Mouse (Mus musculus) kidney, adult 9 months (tissue): ENCODE measurements at regions not wholly inside any gene's neighbourhood (a gene's known extent, or its start where the extent isn't known, plus 50 kb on each side); places are given as distances from the start of the nearest gene placed in this dataset.

Source experiments
- DNase-seq: peaks from one replicate; pipeline ENCODE4 v3.0.0; 2022

DNA sequence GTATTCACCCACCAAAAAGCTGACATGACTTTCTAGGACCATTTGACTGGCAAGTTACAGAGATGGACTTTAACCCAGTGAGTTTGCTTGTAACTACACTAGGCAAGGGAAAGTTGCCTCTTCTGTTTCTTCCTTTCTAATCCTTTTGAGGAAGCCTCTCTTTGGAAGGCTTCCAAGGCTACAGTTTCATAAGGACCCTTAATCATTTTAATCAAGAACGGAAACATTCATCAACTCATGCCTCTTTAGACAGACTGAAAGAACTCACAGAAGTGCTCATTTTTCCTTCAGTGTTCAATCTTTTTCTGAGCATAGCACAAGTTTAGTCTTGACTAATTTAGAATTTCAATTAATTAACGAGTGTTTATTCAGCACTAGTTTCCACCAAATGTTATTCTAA, 84.2 kb downstream of the Ddx1 start:
- peak; percentile 87 for DNase-seq

DNA sequence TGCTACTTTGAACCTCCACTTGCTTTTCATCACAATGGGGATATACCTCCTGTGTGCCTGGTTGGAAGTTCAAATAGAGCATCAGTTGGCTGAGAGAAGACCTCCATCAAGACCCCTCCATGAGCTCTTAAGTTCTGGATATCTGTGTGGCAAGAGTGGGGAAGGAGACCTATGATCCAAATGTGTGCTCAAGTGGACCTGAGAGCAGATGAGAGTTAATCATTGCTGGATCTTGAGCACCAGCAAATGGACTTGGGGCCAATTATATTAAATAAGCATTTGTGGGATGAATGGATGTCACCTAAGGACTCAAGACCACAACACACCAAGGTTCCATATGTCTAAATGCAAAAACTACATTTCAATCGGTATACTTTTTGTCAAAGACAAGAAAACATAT, 88.0 kb downstream of the Ddx1 start:
- peak; percentile 76 for DNase-seq

DNA sequence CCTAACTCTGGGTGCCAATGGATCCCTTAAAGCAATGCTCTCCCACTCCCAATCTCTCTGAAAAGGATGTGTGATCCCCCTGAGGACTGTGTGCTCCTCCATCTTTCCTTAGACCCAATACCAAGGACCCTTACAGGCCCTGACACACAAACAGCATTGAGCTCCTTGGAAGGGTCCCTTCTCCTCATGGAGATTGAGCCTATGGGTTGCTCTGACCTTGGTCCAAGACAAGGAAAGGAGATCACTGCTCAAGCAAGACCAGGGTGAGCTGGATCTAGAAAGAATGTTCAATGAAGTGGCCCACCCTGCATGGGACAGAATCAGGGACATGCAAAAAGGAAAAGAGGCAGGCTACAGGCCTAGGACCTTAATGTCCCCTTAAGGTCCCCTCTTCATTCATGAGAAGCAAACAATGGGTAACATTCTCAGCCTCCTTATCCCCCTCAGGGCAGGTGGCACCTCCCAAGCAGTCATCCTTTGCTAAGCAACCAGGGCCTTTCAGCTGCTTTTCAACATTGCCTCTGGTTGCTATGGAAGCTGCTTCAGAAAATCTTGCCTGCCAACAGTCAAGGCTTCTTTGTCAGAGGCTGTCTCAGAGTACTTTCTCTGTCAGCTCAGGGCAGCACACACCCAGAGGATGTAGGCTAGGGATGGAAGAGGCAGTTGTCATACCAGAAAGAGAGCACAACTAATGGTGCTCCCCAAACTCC, 89.5 kb downstream of the Ddx1 start:
- no peak for DNase-seq

DNA sequence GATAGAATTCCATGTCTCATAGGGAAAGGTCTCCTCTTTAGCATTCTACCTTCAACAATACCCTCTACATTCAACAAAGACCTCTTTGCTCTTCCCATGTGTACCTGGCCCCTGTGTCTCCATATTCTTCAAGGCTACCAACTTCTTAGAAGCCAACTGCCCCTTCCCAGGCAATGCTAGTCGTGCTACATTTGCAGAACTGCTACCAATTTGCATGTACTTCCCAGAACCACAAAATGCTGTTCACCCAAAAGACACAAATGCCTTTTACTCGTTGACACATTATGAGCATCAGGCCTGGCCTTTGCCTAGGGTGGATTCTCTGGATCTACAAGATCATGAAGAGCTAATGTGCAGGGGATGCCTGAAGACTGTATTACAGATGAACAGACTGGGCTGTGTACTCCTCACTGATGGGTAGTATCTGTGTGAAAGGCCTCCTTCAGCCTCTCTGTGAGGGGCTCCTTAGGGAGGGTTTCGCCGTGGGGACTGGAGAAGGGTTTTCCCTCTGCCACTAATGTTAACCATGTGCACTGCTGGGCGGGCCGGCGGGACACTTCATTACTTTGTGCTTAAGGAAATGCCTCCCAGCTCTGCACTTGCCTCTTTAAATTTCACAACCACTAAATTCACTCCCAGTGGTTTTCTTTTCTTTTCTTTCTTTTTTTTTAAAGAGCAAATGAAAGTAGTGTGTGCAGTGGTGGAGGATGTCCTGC, 91.2 kb downstream of the Ddx1 start:
- DNase-seq, result no peak

DNA sequence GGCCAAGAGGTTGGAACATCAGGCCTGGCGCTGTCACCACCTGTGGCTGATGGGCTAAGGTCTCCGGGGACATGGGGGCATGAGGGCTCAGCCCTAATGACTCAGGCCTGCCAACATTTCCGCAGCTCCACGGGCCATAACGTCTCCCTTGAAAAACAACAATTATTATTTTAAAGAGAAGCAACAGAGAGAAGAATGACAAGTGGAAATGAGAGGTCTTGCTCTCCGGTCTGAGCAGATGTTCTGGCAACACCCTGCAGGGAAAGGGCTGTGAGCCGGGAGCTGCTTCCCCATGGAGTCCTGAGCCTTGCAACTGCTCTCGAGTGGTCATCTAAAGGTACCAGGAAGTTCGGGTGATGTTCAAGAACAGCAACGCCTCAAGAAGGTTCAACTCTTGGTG, 91.9 kb downstream of the Ddx1 start:
- no peak for DNase-seq

DNA sequence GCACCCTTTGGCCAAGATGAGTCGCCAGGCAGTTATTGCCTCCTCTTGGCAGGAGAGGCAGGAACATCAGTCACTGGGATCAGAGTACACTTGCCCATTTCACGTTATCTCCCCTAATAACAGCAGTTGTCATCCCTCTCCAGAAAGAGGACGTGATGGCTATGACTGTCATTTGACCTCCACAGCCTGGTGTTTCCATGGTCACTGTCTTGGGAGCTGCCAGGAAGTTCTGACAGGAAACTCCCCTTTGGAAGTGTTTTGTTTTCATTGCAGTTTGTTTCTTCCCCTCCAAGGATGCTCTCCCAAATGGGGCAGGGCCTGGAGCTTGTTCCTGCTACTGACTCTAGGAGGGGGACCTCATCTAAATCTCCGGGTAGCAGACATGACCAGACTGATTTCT, 98.3 kb downstream of the Ddx1 start:
- DNase-seq, result peak; percentile 44

DNA sequence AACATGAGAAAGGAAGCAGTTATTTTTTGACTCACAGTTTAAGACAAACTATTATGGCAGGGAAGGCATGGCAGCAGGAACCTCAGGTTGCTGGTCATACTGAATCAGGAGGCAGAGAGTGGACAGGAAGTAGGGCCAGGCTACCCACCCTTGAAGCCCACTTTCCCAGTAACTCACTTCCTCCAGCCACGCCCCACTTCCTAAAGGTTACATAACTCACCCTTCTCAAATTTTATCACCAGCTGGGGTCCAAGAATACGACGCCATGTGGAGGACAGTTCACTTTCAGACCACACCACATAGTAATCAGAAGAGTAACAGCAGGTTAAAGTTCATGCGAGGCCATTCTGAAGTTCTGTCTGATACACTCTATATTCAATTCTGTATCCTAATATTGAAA, 101.8 kb downstream of the Ddx1 start:
- DNase-seq, result no peak

DNA sequence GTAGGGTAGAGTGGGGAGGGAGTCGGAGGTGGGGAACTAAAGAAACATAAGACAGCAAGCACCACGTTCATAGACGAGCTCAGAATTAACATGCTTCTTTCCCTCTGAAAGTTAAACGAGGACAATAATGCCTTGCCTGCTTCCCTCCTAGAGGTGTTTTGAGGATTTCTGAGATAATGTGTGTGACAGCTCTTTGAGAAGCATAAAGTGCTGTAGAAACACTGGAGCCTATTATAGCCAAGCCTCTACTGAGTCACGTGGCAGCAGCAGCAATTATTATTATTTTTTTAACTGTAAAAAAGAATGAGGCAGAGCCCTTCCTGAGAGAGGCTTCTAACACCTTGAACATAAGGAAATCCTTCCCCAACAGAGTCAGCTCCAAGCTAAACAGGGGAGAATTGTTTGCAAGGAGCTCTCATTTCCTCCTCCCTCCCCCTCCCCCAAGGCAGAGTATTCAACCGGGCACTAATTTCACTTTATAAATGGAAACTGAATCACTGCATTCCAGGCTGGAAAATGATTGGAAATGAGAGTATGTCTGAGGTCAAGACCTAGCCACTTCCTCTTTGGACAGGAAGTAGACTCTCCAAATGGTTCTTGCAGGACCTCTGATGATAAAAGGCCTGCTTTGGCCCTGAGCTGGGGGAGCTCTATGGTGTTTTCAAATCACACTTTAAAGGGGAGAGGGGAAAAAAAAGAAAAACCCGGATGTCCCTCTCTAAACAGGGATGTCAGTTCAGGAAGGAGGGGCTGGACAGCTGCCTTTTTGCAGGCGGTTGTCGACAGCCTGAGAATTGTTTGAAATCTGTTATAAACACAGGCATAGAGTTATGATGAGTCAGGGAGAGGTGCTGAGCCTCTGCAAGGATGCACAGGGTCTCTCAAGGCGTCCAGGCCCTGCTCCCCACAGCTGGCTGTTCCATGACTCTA, 103.6 kb downstream of the Ddx1 start:
- DNase-seq, result peak; percentile 83

DNA sequence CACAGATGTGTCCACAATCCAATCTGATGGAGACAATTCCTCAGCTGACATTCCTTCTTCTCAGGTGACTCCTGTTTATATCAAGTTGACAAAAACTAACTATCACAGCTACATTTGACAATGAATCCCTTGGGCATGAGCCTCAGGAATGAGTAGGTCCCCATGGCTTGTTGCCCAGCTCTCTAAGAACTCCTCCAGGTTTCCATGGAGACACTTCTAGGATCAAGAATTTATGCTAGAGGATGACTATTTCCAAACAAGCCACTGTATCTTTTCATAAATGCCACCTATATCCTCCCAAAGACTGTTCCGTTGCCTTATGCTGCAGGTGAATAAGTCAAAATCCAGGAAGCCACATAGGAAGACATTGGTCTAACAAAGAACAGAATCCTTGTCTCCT, 104.3 kb downstream of the Ddx1 start:
- DNase-seq, result no peak

DNA sequence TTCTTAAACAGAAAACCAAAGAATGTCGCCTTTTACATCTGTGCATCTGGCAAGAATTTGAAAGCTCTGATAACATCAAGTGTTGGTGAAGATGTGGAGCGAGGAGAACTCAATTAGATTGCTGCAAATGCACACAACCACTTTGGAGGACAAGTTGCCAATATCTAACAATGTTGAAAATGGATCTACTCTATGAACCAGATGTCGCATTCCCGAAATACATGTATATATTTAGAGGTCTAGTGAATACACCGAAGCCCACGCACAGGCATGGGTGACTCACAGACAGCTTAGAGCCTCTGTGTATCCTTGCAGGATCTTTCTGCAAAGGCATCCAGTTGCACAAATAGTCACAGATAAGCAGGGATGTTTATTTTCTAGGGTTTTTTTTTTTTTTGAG, 108.4 kb downstream of the Ddx1 start:
- no peak for DNase-seq

DNA sequence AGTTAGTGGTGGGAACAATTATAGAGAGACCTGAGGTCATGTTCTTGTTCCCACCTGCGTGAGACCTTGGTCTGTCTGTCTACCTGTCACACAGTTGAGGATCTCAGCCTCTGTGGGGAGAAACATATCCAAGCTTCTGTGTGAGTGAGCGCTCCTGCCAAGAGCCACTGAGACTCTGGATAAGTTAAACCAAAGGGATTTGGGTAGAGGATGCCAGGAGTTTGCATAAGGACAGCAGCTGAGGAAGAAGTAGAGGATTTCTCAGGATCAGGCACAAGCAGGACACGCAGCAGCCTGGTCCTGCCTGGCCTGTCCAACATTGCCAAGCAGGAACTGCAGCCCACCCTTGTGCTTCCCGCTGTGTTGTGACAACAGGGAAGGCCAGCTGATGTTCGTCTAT, 109.8 kb downstream of the Ddx1 start:
- no peak for DNase-seq

DNA sequence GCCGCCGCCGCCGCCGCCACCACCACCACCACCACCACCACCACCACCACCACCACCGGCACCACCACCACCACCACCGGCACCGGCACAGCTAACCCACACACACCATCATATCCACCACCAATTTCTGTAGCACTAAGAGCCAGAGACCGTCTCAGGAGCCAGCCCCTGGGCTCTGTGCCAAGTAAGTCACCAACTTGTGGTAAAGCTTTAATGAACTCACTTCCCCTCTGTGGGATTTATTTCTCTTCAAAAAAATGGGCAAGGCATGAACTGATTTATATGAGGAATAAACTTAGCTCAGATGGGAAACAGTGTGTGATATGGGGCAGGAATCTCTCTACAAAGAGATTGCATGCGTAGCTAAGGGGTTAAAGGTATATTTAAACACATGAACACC, 114.8 kb downstream of the Ddx1 start:
- DNase-seq, result no peak

DNA sequence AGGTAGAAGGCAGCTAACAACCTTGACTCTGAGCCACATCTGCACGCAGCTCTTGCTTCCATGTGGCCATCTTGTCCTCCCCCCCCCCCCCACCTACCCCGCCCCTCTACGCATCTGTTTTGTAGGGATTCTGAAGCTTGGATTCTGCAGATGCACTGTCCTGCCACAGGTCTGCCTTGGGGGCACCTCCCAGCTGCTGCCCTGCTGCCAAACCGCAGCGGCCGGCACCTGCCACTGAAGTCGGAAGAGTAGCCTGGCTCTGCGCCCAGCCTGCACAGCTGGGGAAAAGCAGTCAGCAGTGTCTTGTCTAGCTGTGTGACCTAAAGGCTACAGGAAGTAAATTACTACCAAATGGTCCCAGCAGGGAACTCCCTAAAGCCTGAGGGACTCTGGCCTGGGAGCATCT, 119.3 kb downstream of the Ddx1 start:
- DNase-seq, result peak; percentile 65

DNA sequence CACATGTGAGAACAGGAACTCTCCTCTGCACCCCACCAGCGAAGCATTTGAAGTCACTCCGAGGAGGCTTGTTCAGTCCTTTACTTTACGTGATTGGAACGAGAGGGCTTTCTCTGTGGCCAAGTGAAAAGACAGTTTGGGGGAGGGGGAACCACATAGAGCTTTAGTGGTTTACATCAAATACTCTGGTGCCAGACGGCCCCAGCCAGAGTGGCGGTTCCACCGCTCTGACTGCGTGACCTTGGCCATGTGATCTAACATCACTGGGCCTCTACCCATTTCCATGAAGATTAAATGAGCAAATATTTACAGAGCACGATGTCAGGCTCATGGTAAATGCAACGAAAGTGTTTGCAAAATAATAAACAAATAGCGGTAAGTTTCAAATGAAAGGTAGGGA, 121.6 kb downstream of the Ddx1 start:
- DNase-seq, result no peak

DNA sequence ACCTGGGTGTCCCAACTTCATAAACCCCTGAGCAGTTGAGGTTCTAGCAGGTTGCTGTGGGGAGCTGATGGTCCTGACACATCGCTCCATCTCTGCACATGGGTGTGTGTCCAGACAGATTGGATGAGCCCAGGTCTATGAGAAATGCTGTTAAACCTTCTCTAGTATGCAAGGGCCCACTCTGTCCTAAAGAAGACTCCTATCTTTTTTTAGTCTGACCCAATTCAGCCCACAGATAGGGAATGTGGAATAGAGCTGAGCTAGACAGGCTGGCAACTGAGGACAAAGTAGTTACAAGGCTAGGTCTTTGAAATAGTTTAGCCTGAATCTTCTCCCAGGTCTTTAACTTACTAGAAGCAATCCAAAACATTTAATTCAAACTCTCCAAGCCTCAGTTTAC, 124.0 kb downstream of the Ddx1 start:
- DNase-seq, result no peak

DNA sequence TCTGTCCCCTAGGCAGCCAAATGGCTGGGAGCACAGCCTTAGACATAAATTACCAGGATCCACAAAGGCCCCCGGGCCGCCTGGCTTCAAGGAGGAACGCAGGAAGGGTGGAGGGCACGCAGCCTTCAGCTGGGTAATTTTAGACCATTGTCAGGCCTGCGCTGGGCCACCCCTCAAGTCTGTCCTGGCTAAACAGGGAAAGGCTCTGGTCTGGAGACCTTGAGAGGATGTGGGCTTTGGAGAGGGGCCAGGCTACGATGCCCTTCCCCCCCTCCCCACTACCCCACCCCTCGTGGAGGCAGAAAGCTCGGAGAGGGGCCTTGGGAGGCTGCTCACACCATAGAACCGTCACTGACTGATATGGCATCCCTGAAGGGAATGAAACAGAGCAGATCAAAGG, 126.7 kb downstream of the Ddx1 start:
- peak; percentile 34 for DNase-seq

DNA sequence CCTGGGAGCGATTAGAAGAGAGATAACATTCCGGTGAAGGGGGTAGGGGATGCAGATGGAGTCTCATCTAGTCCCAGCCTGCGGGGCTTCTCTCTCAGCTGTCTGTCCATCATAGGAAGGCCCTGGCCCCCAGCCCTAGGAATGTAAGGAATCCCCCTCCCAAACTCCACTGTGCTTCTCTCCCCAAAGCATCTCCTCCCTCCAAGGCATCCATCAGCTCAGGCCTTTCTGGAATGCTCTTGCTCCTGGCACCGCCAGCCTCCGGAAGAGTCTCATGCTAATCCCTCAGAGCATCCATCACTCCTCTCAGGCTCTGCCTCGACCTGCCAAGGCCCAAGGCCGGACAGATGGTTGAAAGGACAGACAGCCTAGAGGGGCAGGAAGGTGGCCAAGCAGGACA, 128.4 kb downstream of the Ddx1 start:
- DNase-seq, result no peak

DNA sequence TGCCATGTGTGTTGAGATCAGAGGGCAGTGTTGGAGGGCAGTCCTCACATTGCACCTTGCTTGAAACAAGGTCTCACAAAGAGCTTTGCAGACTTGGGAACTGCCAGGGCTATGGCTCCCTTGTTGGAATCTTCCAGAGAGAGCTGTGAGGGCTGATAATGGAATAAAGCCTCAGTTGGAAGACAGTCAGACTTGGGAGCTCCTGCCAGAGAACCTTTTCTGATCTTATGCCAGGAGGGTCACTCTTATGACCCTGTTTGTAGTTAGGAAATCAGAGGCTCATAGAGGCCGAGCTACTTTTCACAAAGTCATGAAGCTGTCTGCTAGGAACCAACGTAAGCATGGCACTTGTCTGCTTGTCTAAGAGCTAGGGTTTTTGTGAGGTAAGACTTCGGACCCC, 129.4 kb downstream of the Ddx1 start:
- DNase-seq, result peak; percentile 53

DNA sequence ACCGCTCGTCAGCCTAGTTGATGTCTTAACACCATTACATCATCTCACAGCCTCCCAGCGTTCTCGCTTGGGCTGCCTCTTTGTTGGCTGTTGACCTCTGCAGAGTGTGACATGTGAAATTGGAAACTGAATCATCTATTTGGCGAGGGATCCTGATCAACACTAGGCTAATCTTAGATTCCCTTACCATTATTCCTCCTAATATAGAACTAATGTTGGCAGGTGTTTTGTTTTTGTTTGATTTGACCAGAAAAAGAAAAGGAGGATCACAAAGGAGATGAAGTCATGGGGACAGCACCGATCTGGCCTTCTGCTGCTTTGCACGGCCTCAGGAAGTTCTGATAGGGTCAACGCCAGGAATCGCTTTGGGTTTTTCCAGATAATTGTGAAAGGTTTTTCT, 131.0 kb downstream of the Ddx1 start:
- peak; percentile 46 for DNase-seq

DNA sequence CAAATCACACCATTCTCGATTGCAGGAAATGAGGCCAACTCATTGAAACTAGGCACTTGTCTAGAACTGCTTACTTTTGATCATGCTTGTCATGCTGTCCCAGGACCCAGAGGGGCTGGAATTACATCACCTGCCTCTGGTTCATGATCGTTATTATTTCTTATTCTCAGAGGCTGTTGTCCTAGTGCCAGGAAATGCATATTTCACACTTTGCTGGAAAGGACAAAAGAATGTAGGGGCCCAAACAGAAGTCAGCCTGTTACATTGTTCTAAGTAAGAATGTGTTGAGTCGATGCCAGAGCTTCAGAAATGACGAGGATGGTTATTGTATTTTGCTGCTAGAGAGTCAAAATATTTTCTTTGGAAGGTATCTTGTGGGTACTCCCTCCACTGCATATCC, 134.7 kb downstream of the Ddx1 start:
- no peak for DNase-seq

DNA sequence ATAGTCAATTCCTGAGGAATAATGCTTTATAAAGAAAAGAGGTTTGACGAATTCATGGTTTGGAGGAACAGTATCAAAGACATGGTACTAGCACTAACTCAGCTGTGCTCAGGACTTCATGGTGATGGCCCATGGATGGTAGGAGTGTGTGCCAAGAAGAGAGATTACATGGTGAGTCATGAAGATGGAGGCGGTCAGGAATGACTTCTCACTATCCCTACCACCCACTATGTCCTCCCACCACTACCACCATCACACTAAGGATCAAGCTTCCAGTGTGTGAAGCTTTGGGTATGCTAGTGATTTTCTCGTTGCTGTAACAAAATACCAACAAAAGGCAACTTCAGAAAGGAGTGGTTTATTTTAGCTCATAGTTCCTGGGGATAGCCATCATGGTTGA, 142.1 kb downstream of the Ddx1 start:
- DNase-seq, result no peak

DNA sequence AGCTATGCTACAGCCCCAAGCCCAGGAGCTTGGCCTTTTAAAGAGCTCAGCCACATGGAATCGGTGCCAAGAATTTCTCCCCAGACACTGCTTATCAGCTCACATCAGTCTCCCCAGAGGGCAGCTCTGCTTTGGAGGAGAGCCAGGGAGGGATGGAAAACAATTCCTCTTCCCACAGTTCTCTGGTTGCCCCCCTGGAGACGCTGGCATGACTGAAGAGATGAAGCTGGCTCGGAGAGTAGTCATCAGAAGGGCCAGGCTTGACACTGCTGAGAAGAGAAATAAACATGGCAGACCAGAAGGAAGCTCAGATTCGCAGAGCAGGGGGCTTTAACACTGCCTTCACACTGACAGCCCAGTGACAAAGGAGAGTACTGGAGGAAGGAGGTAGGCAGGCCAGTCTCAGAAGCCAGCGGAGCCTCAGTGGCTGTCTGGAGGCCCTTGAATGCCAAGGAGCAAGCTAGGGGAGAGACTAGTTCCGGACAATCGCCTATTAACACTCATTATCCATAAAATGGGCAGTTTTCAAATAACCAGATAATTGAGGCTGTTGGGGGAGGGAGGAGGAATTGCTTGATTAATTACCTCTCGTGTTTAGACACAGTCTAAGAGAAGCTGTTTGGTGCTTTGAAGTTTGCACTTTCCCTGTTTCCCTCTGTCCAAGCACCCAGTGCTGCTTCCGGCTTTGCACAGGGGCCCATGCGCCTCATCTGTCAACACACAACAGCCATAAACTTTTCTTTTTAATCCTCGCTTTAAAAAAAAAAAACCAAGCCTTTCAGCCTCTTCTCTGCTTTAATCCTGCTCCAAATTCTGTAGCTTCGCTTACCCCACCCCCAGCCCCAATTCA, 148.3 kb downstream of the Ddx1 start:
- no peak for DNase-seq
